Mouse (Mus musculus) MEL (cell line): ENCODE data around the gene Ankrd24. TPM values are rescaled to one million over a fixed set of nuclear protein-coding genes. Genes with fewer than 3 reads are reported as not detected.

Experiments used
- DNase-seq: peaks from one replicate; pipeline ENCODE4 v3.0.0; 2011; ENCODE audit warnings: low read depth, low spot score
- H3K27ac ChIP-seq: 2 replicates; pipeline ENCODE4 v1.5.1; 2012; ENCODE audit warnings: low read depth, mild to moderate bottlenecking, control low read depth, low read length, moderate library complexity; ENCODE audit not compliant: control insufficient read depth
- H3K27me3 ChIP-seq, 2 experiments: fragments of 150-350 bp in 1 of 2; sonication (generic) in 1 of 2; 2 replicates each; pipeline ENCODE4 v1.6.1; 2012; ENCODE audit warnings: low read length in 2 of 2, mild to moderate bottlenecking in 2 of 2, improper control_type of control experiment in 1 of 2, moderate library complexity in 1 of 2; ENCODE audit not compliant: insufficient read depth in 2 of 2, control insufficient read depth in 1 of 2
- H3K36me3 ChIP-seq, 2 experiments: 2 replicates each; pipeline ENCODE4 v1.6.1; 2012 to 2014; ENCODE audit warnings: low read length in 2 of 2, improper control_type of control experiment in 1 of 2, inconsistent platforms in 1 of 2, mild to moderate bottlenecking in 1 of 2; ENCODE audit not compliant: insufficient read depth in 2 of 2, control insufficient read depth in 1 of 2
- H3K4me1 ChIP-seq, 2 experiments: fragments of 150-350 bp in 1 of 2; sonication (generic) in 1 of 2; 2 replicates each; pipeline ENCODE4 v1.6.1; 2012; ENCODE audit warnings: low read length in 2 of 2, improper control_type of control experiment in 1 of 2, mild to moderate bottlenecking in 1 of 2; ENCODE audit not compliant: insufficient read depth in 2 of 2, control insufficient read depth in 1 of 2
- H3K4me3 ChIP-seq, 2 experiments: fragments of 150-350 bp in 1 of 2; sonication (generic) in 1 of 2; 2 replicates each; pipeline ENCODE4 v1.5.1; 2012; ENCODE audit warnings: low read depth in 2 of 2, low read length in 2 of 2, mild to moderate bottlenecking in 2 of 2, moderate library complexity in 2 of 2, control low read depth in 1 of 2, improper control_type of control experiment in 1 of 2; ENCODE audit not compliant: control insufficient read depth in 1 of 2, insufficient read depth in 1 of 2
- H3K79me2 ChIP-seq: 2 replicates; pipeline ENCODE4 v1.6.1; 2012; ENCODE audit warnings: mild to moderate bottlenecking, low read length, moderate library complexity; ENCODE audit not compliant: control insufficient read depth, poor library complexity, insufficient read depth
- H3K9ac ChIP-seq: 2 replicates; pipeline ENCODE4 v1.6.1; 2012; ENCODE audit warnings: low read depth, mild to moderate bottlenecking, control low read depth, low read length, moderate library complexity; ENCODE audit not compliant: control insufficient read depth, poor library complexity, severe bottlenecking
- H3K9me3 ChIP-seq: fragments of 150-350 bp; sonication (generic); replicated peaks from 2 replicates; pipeline ENCODE4 v1.6.1; 2012; ENCODE audit warnings: mild to moderate bottlenecking, low read length, improper control_type of control experiment, moderate library complexity; ENCODE audit not compliant: insufficient read depth
- CHD2 ChIP-seq: IDR thresholded peaks from 2 replicates; pipeline ENCODE4 v1.6.1; 2011; ENCODE audit warnings: low read length, improper control_type of control experiment
- E2F4 ChIP-seq: IDR thresholded peaks from 2 replicates; pipeline ENCODE4 v1.6.1; 2011; ENCODE audit warnings: low read depth, low read length, improper control_type of control experiment, borderline replicate concordance
- ELF1 ChIP-seq: IDR thresholded peaks from 2 replicates; pipeline ENCODE4 v1.6.1; 2014; ENCODE audit warnings: low read depth, mild to moderate bottlenecking, inconsistent platforms, low read length, improper control_type of control experiment, moderate library complexity
- EP300 ChIP-seq, 2 experiments: IDR thresholded peaks; 2 replicates each; pipeline ENCODE4 v1.6.1; 2011; ENCODE audit warnings: improper control_type of control experiment in 2 of 2, low read length in 2 of 2, low read depth in 1 of 2, mild to moderate bottlenecking in 1 of 2
- ETS1 ChIP-seq: IDR thresholded peaks from 2 replicates; pipeline ENCODE4 v1.6.1; 2012; ENCODE audit warnings: low read depth, mild to moderate bottlenecking, inconsistent platforms, low read length, improper control_type of control experiment, moderate library complexity
- GABPA ChIP-seq: IDR thresholded peaks from 2 replicates; pipeline ENCODE4 v1.6.1; 2012; ENCODE audit warnings: low read depth, mild to moderate bottlenecking, inconsistent platforms, low read length, improper control_type of control experiment, moderate library complexity
- KAT2A ChIP-seq: conservative IDR thresholded peaks from 2 replicates; pipeline ENCODE4 v1.6.1; 2012; ENCODE audit warnings: low read depth, low read length, improper control_type of control experiment, inconsistent platforms
- MAZ ChIP-seq: IDR thresholded peaks from 2 replicates; pipeline ENCODE4 v1.6.1; 2012; ENCODE audit warnings: low read depth, mild to moderate bottlenecking, inconsistent platforms, low read length, improper control_type of control experiment
- MEF2A ChIP-seq: IDR thresholded peaks from 2 replicates; pipeline ENCODE4 v1.6.1; 2014; ENCODE audit warnings: low read depth, mild to moderate bottlenecking, inconsistent platforms, low read length, improper control_type of control experiment; ENCODE audit not compliant: poor library complexity, insufficient replicate concordance, severe bottlenecking; ENCODE audit errors: extremely low read depth
- MYB ChIP-seq: IDR thresholded peaks from 2 replicates; pipeline ENCODE4 v1.6.1; 2011; ENCODE audit warnings: mild to moderate bottlenecking, low read depth, low read length, improper control_type of control experiment
- MYC ChIP-seq: IDR thresholded peaks from 2 replicates; pipeline ENCODE4 v1.6.1; 2011; ENCODE audit warnings: low read depth, mild to moderate bottlenecking, low read length, improper control_type of control experiment, moderate library complexity
- POLR2AphosphoS5 ChIP-seq: IDR thresholded peaks from 2 replicates; pipeline ENCODE4 v1.6.1; 2012; ENCODE audit warnings: low read depth, borderline replicate concordance, mild to moderate bottlenecking, inconsistent platforms, low read length, moderate library complexity, mixed read lengths
- RAD21 ChIP-seq: IDR thresholded peaks from 2 replicates; pipeline ENCODE4 v1.6.1; 2011; ENCODE audit warnings: mild to moderate bottlenecking, low read depth, low read length, improper control_type of control experiment
- RCOR1 ChIP-seq: IDR thresholded peaks from 2 replicates; pipeline ENCODE4 v1.6.1; 2012; ENCODE audit warnings: low read depth, mild to moderate bottlenecking, inconsistent platforms, low read length, improper control_type of control experiment
- SIN3A ChIP-seq: IDR thresholded peaks from 2 replicates; pipeline ENCODE4 v1.6.1; 2012; ENCODE audit warnings: low read length, improper control_type of control experiment, inconsistent platforms
- SMC3 ChIP-seq: IDR thresholded peaks from 2 replicates; pipeline ENCODE4 v1.6.1; 2011; ENCODE audit warnings: low read depth, low read length, improper control_type of control experiment
- TBP ChIP-seq: IDR thresholded peaks from 2 replicates; pipeline ENCODE4 v1.8.0; 2011; ENCODE audit warnings: low read depth, low read length, improper control_type of control experiment
- UBTF ChIP-seq: IDR thresholded peaks from 2 replicates; pipeline ENCODE4 v1.6.1; 2012; ENCODE audit warnings: low read depth, mild to moderate bottlenecking, inconsistent platforms, low read length, improper control_type of control experiment, moderate library complexity, borderline replicate concordance; ENCODE audit not compliant: insufficient read depth
- USF1 ChIP-seq: IDR thresholded peaks from 2 replicates; pipeline ENCODE4 v1.6.1; 2014; ENCODE audit warnings: low read depth, mild to moderate bottlenecking, inconsistent platforms, low read length, improper control_type of control experiment, moderate library complexity
- USF2 ChIP-seq, 2 experiments: IDR thresholded peaks; 2 replicates each; pipeline ENCODE4 v1.6.1; 2011 to 2012; ENCODE audit warnings: improper control_type of control experiment in 2 of 2, low read length in 2 of 2, borderline replicate concordance in 1 of 2, inconsistent platforms in 1 of 2, low read depth in 1 of 2, mild to moderate bottlenecking in 1 of 2; ENCODE audit not compliant: insufficient read depth in 1 of 2
- ZC3H11A ChIP-seq: IDR thresholded peaks from 2 replicates; pipeline ENCODE4 v1.6.1; 2012; ENCODE audit warnings: low read depth, mild to moderate bottlenecking, inconsistent platforms, low read length, improper control_type of control experiment
- polyA plus RNA-seq, 2 experiments: library from polyadenylated mRNA; stranded (reverse) in 1 of 2; unstranded in 1 of 2; fragments of >175 nt in 1 of 2; fragments of >200 nt in 1 of 2; gene quantifications; 2 replicates each; pipeline versions ENCODE4 v1.2.1 to v1.2.4; 2012; ENCODE audit warnings: low replicate concordance in 2 of 2, low read depth in 1 of 2; ENCODE audit not compliant: insufficient read length in 2 of 2, insufficient read depth in 1 of 2, missing spikeins in 1 of 2
- total RNA-seq: library from RNA; depleted of rRNA; stranded (reverse); fragments of 300-350 nt; gene quantifications from 2 replicates; pipeline ENCODE4 v1.2.3, GENCODE M21; 2012

The Ankrd24 gene
- total and polyA plus RNA-seq, 3 experiments, result 4.5 to 14.6 TPM; not detected in 1

GRCm38 (mm10) chr10:81620786-81621185 is 7.6 kb upstream of the Ankrd24 start:
- no peak overlapping the region for H3K27ac ChIP-seq
- H3K4me3 ChIP-seq, result no peak overlapping the region
- H3K27me3 ChIP-seq, result no peaks in the 10 kb centered on the region
- TF ChIP-seq TBP, result no peak
- TF ChIP-seq ELF1, result no peak
- DNase-seq, result no peak
- no peaks in the 10 kb centered on the region for H3K79me2 ChIP-seq
- 0 out of 4 replicates have a peak, but pooled peaks cover 0 to 3% of the 10 kb centered on the region in 2 experiments for H3K4me1 ChIP-seq
- no peak overlapping the region for H3K9ac ChIP-seq
- no peaks in the 10 kb centered on the region for H3K9me3 ChIP-seq
- H3K36me3 ChIP-seq, result no peaks in the 10 kb centered on the region

DNA sequence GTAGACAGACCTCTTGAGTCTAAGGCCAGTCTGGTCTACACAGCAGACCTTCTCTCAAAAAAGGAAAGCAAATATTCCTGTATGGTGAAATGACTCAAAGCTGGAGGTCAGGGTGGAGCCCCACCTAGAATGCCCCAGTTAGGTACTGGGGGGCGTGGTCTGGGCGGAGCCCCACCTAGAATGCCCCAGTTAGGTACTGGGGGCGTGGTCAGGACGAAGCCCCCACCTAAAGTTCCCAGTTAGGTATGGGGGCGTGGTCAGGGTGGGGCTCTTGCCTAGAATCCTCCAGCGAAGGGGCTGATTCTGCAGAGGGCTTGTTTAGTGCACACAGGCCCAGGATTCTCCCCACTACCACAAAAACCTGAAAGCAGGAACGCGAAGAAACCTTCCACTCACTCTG is 4.9 kb upstream of the Ankrd24 start:
- H3K4me1 ChIP-seq, result peaks cover 2 to 16% of the 10 kb centered on the region in 2 experiments; a peak in 3 of 4 replicates

DNA sequence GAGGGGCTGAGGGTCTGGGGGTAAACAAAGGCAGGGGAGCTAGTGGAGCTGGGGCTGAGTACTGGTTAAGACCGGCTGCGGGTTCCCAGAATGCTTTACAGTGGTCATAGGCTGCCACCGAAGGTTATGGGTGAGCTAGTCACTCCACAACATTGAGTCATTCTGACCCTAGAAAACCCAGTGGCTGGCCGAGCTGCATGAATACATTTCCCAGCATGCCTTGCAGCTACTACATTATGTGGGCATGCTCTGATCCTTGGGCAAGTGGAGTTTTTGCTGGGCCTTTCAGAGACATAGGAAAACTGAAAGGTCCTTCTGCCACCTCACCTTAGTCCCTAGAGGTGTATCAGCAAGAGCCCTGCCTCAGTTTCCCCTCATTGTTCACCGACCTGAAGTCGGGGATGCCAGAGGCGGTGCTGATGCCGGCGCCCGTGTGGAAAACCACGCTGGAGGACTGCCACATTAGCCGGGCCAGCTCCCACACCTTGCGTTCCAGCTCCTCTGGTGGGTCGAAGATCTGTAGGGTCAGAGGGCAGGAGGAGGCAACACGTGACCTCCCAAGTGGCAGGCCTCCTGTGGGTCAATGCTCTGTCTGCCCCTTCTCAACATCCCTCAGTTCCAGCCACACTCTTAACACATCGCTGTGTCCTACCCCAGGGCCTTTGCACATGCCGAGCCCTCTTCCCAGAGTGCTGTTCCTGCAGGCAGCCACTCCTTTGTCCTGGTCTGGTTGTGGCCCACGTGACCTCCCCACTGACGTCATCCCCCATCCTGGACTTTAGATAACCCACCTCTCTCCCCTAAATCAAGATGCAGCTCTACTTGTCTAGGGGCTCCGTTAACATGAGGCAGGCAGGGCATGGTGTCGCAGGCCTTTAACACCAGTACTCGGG is 2.0 kb upstream of the Ankrd24 start:
- Histone ChIP-seq H3K4me1 (peaks cover 2 to 19% of the 10 kb centered on the region in 2 experiments; a peak in 3 of 4 replicates), H3K36me3 (no peaks in the 10 kb centered on the region; a peak in 1 of 4 replicates)

More for the DNA sequence above, 4.9 kb upstream of the Ankrd24 start:
- peaks cover 4% of the 10 kb centered on the region; the same call in 1 of the 2 replicates for H3K79me2 ChIP-seq
- no peaks in the 10 kb centered on the region for H3K27me3 ChIP-seq
- H3K9me3 ChIP-seq, result no peaks in the 10 kb centered on the region
- DNase-seq, result no peak
- H3K27ac ChIP-seq, result no peak overlapping the region
- H3K36me3 ChIP-seq, result no peaks in the 10 kb centered on the region; a peak in 1 of 4 replicates
- H3K4me3 ChIP-seq, result no peak overlapping the region
- TF ChIP-seq ETS1 (no peak), USF1 (no peak), MEF2A (no peak), TBP (no peak), E2F4 (no peak), MYB (no peak), RAD21 (no peak), RCOR1 (no peak), UBTF (no peak), EP300 (IDR thresholded peaks at IDR 0.05; ENCODE audit: low read depth in 1 of 2, low read length in 2 of 2) (no peak), CHD2 (no peak), ZC3H11A (no peak), POLR2AphosphoS5 (no peak), SIN3A (no peak), KAT2A (no peak), GABPA (no peak), SMC3 (no peak), MAZ (no peak), MYC (no peak)
- no peak overlapping the region for H3K9ac ChIP-seq

More for the DNA sequence above, 2.0 kb upstream of the Ankrd24 start:
- Histone ChIP-seq H3K9ac (peak overlapping the region; percentile 93), H3K9me3 (no peaks in the 10 kb centered on the region)
- TF ChIP-seq USF2 (IDR thresholded peaks at IDR 0.05; ENCODE audit: borderline replicate concordance in 1 of 2, insufficient read depth in 1 of 2, low read depth in 1 of 2, low read length in 2 of 2) (no peak), TBP (no peak), GABPA (no peak), USF1 (peak; percentile 72)
- TF ChIP-seq, all 39 proteins: peak for 1
- Histone ChIP-seq H3K79me2 (peaks cover 4% of the 10 kb centered on the region; the same call in 1 of the 2 replicates), H3K4me3 (peak overlapping the region; percentile 64 to 90), H3K27me3 (no peaks in the 10 kb centered on the region), H3K27ac (no peak overlapping the region; the same call in 1 of the 2 replicates)
- DNase-seq, result no peak
